Mouse (Mus musculus): ENCODE results near the gene P4ha3. TPM values are rescaled to one million over a fixed set of nuclear protein-coding genes. Genes with fewer than 3 reads are reported as not detected.
A peak's percentile ranks its signal among the peaks of the same experiment; 100 is the strongest.

P4ha3 gene
- polyA plus RNA-seq, 1 experiment, result 12.2 TPM

DNA sequence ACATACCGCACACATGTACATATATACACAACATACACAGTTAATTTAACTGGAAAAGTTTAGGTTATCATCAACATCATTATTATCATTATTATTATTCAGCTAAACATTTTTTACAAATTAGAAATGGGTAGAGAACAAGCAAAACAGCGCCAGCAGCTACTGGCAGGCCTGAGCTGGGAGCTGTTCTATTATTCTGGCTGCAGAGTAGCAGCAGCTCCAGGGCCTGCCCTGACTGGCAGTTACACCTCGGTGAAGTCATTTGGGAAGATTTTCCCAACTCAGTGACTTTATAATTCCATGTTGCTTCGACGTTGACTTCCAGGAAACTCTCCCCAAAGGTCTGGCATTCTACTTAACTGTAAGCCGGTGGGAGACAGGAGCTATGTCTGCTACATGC, 11.4 kb downstream of the P4ha3 start:
- Histone ChIP-seq H3K27me3 (ENCODE audit: control insufficient read depth, insufficient read depth, insufficient read length) (no peaks in the 10 kb centered on the region), H3K4me3 (ENCODE audit: insufficient read depth, poor library complexity, severe bottlenecking) (no peak overlapping the region), H3K79me2 (ENCODE audit: control insufficient read depth, insufficient read depth) (no peaks in the 10 kb centered on the region), H3K79me3 (ENCODE audit: low read depth) (no peaks in the 10 kb centered on the region), H3ac (ENCODE audit: control insufficient read depth, insufficient read length, low read depth) (no peak overlapping the region), H3K36me3 (ENCODE audit: control insufficient read depth, insufficient read depth) (peaks cover 3% of the 10 kb centered on the region)
- no peak for TF ChIP-seq MAX (IDR thresholded peaks at IDR 0.05)
- no peak for TF ChIP-seq MYOD1 (IDR thresholded peaks at IDR 0.05; ENCODE audit: control insufficient read depth, insufficient read length, low read depth)

DNA sequence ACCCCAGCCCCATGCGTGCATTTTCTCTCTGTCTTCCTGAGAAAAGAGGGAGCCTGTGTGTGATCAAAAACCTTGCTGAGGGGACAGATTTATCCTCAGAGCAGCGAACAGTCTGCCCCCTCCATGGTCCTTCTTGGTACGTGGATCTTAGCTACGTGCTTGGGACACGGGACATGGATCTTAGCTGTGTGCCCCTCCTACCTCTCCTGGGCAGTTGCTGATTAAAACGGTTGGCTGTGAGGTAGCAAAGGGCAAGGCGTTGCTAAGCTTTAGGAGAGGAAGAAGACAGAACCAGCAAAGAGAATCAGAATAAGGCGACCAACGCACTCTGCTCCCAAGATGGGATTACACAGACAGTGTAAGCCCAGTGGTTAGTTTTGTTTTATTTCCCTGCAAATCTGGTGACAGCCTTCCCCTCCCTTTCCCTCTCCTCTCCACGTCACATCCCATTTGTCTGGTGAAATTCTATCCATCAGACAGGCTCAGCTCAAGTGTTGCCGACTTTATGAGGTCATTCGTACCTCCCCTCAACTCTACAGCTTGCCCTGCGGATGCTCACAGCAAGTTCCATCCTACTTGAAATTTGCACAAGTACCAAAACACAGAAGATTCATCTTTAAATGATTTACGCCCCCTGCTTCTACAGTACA, 13.7 kb downstream of the P4ha3 start:
- H3ac ChIP-seq (ENCODE audit: control insufficient read depth, insufficient read length, low read depth), result no peak overlapping the region
- TF ChIP-seq USF1 (IDR thresholded peaks at IDR 0.05; ENCODE audit: low read depth) (no peak), CEBPB (IDR thresholded peaks at IDR 0.05; ENCODE audit: low read depth) (no peak), MYOD1 (IDR thresholded peaks at IDR 0.05; ENCODE audit: control insufficient read depth, insufficient read length, low read depth) (no peak), MAX (IDR thresholded peaks at IDR 0.05) (no peak), CTCF (IDR thresholded peaks at IDR 0.05; ENCODE audit: control insufficient read depth, insufficient read depth, insufficient read length) (no peak), FOSL1 (IDR thresholded peaks at IDR 0.05; ENCODE audit: insufficient read depth, low read length, poor library complexity, severe bottlenecking) (no peak), MYOG (IDR thresholded peaks at IDR 0.05; ENCODE audit: control insufficient read depth, extremely low read depth, insufficient read length) (no peak)
- no peak overlapping the region for H3K4me3 ChIP-seq (ENCODE audit: insufficient read depth, poor library complexity, severe bottlenecking)
- no peaks in the 10 kb centered on the region for H3K79me3 ChIP-seq (ENCODE audit: low read depth)
- no peaks in the 10 kb centered on the region for H3K27me3 ChIP-seq (ENCODE audit: control insufficient read depth, insufficient read depth, insufficient read length)
- H3K79me2 ChIP-seq (ENCODE audit: control insufficient read depth, insufficient read depth), result no peaks in the 10 kb centered on the region
- H3K36me3 ChIP-seq (ENCODE audit: control insufficient read depth, insufficient read depth), result no peaks in the 10 kb centered on the region

DNA sequence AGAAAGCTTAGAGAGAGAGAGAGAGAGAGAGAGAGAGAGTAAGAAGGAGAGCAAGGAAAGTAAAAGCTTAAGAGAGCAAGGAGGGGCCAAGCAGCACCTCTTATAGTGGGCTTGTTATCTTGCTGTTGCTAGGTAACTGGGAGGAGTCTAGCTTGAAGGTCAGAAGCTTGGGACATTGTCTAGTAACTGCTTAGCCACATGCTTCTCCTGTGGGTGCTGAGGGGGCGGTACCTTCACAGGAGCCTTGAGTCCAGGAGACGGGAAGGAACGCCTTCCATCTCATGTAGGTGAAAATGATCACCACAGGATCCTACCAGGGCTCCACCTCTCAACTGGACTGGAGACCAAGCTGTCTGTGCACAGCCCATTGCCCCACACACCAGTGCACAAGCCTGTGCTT, 16.1 kb downstream of the P4ha3 start:
- H3K36me3 ChIP-seq (ENCODE audit: control insufficient read depth, insufficient read depth), result no peaks in the 10 kb centered on the region
- no peaks in the 10 kb centered on the region for H3K27me3 ChIP-seq (ENCODE audit: control insufficient read depth, insufficient read depth, insufficient read length)
- H3K4me3 ChIP-seq (ENCODE audit: insufficient read depth, poor library complexity, severe bottlenecking), result no peak overlapping the region
- no peak overlapping the region for H3ac ChIP-seq (ENCODE audit: control insufficient read depth, insufficient read length, low read depth)
- TF ChIP-seq CEBPB (IDR thresholded peaks at IDR 0.05; ENCODE audit: low read depth), result no peak
- TF ChIP-seq USF1 (IDR thresholded peaks at IDR 0.05; ENCODE audit: low read depth), result no peak
- TF ChIP-seq MYOD1 (IDR thresholded peaks at IDR 0.05; ENCODE audit: control insufficient read depth, insufficient read length, low read depth), result no peak
- no peaks in the 10 kb centered on the region for H3K79me2 ChIP-seq (ENCODE audit: control insufficient read depth, insufficient read depth)
- no peaks in the 10 kb centered on the region for H3K79me3 ChIP-seq (ENCODE audit: low read depth)

DNA sequence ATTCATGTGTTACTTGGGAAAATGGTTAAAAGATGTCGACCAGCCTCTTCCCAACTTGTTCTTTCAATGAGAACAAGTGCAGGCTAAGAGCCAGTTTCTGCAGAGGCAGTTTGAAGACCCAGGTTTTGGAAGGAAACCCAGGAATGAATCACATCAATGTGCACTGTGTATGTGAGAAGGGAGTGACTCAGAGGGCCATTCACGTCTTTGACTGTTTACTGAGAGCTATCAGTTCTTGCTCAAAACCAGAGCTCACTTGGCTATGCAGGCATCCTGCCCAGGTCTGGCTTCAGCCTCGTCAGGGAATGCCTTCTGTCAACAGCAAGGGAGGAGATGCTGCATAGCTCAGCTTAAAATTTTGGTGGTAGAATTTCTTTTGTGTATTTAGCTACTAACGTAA, 17.0 kb downstream of the P4ha3 start:
- Histone ChIP-seq H3K27me3 (ENCODE audit: control insufficient read depth, insufficient read depth, insufficient read length) (no peaks in the 10 kb centered on the region), H3K36me3 (ENCODE audit: control insufficient read depth, insufficient read depth) (no peaks in the 10 kb centered on the region), H3K79me3 (ENCODE audit: low read depth) (no peaks in the 10 kb centered on the region), H3K79me2 (ENCODE audit: control insufficient read depth, insufficient read depth) (no peaks in the 10 kb centered on the region), H3ac (ENCODE audit: control insufficient read depth, insufficient read length, low read depth) (no peak overlapping the region), H3K4me3 (ENCODE audit: insufficient read depth, poor library complexity, severe bottlenecking) (no peak overlapping the region)
- no peak for TF ChIP-seq USF1 (IDR thresholded peaks at IDR 0.05; ENCODE audit: low read depth)
- peak; percentile 3 for TF ChIP-seq FOSL1 (IDR thresholded peaks at IDR 0.05; ENCODE audit: insufficient read depth, low read length, poor library complexity, severe bottlenecking)

DNA sequence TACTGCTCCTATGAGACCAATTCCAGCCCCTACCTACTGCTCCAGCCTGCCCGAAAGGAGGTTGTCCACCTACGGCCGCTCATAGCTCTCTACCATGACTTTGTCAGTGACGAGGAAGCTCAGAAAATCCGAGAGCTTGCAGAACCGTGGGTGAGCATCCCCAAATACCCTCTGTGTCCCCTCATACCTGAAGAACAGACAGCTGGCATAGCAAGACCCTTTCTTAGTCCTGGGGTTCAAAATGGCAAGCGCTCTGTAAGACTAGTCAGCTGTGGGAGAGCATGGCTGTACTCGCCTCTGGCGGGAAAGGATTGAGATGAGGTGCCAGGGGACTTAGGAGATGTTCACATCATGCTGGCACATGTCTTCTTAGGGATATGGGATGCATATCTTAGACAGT, 20.6 kb downstream of the P4ha3 start:
- no peak overlapping the region for H3ac ChIP-seq (ENCODE audit: control insufficient read depth, insufficient read length, low read depth)
- no peak for TF ChIP-seq CTCF (IDR thresholded peaks at IDR 0.05; ENCODE audit: control insufficient read depth, insufficient read depth, insufficient read length)
- TF ChIP-seq CEBPB (IDR thresholded peaks at IDR 0.05; ENCODE audit: low read depth), result no peak
- TF ChIP-seq MAX (IDR thresholded peaks at IDR 0.05), result no peak
- TF ChIP-seq MYOG (IDR thresholded peaks at IDR 0.05; ENCODE audit: control insufficient read depth, extremely low read depth, insufficient read length), result no peak
- TF ChIP-seq FOSL1 (IDR thresholded peaks at IDR 0.05; ENCODE audit: insufficient read depth, low read length, poor library complexity, severe bottlenecking), result no peak
- no peak for TF ChIP-seq USF1 (IDR thresholded peaks at IDR 0.05; ENCODE audit: low read depth)

DNA sequence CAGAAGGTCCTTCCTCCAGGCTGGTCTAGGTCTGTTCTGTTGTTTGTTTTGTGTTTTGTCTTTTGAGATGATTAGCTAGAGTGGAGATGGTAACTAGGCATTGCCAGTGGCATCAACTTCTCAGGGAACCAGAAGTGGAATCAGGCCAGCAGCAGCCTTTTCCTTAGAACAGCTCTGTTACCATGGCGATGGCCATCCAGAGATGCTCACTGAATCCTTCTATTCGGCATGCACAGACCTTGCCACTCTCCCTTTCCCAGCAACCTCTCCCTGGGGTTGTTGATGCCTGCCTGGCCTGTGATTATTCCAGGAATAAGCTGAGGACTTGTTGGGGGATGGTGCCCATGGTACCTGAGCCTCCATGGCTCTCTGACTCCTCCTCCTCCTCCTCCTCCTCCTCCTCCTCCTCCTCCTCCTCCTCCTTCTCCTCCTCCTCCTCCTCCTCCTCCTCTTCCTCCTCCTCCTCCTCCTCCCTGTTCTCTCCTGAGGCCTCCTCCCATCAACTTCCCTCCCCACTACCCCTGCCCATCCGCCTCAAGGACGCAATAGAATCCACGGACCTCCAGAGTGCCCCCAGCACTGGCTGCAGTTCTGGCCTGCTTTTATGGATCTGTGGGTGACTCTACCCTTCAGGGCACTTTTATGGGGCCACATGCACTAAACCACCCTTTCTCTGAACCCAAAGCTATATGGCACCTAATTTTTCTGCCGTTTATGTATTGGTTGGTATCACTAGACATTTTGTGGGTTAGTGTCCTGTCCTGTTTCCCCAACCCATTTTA, 22.7 kb downstream of the P4ha3 start:
- Histone ChIP-seq H3K36me3 (ENCODE audit: control insufficient read depth, insufficient read depth) (no peaks in the 10 kb centered on the region), H3K27me3 (ENCODE audit: control insufficient read depth, insufficient read depth, insufficient read length) (no peaks in the 10 kb centered on the region), H3K4me3 (ENCODE audit: insufficient read depth, poor library complexity, severe bottlenecking) (no peak overlapping the region), H3ac (ENCODE audit: control insufficient read depth, insufficient read length, low read depth) (no peak overlapping the region), H3K79me3 (ENCODE audit: low read depth) (no peaks in the 10 kb centered on the region), H3K79me2 (ENCODE audit: control insufficient read depth, insufficient read depth) (no peaks in the 10 kb centered on the region)
- TF ChIP-seq CTCF (IDR thresholded peaks at IDR 0.05; ENCODE audit: control insufficient read depth, insufficient read depth, insufficient read length), result no peak
- TF ChIP-seq CEBPB (IDR thresholded peaks at IDR 0.05; ENCODE audit: low read depth), result no peak
- TF ChIP-seq MAX (IDR thresholded peaks at IDR 0.05), result no peak
- no peak for TF ChIP-seq MYOD1 (IDR thresholded peaks at IDR 0.05; ENCODE audit: control insufficient read depth, insufficient read length, low read depth)
- TF ChIP-seq FOSL1 (IDR thresholded peaks at IDR 0.05; ENCODE audit: insufficient read depth, low read length, poor library complexity, severe bottlenecking), result no peak
- TF ChIP-seq USF1 (IDR thresholded peaks at IDR 0.05; ENCODE audit: low read depth), result no peak
- no peak for TF ChIP-seq MYOG (IDR thresholded peaks at IDR 0.05; ENCODE audit: control insufficient read depth, extremely low read depth, insufficient read length)

More for the DNA sequence above, 20.6 kb downstream of the P4ha3 start:
- Histone ChIP-seq H3K4me3 (ENCODE audit: insufficient read depth, poor library complexity, severe bottlenecking) (no peak overlapping the region), H3K36me3 (ENCODE audit: control insufficient read depth, insufficient read depth) (no peaks in the 10 kb centered on the region), H3K27me3 (ENCODE audit: control insufficient read depth, insufficient read depth, insufficient read length) (no peaks in the 10 kb centered on the region), H3K79me3 (ENCODE audit: low read depth) (no peaks in the 10 kb centered on the region), H3K79me2 (ENCODE audit: control insufficient read depth, insufficient read depth) (no peaks in the 10 kb centered on the region)
